Mouse (Mus musculus) right cerebral cortex, adult 2 months (tissue): ENCODE measurements at regions not wholly inside any gene's neighbourhood (a gene's known extent, or its start where the extent isn't known, plus 50 kb on each side); places are given as distances from the start of the nearest gene placed in this dataset.

Source experiments
- DNase-seq, 2 experiments: peaks; one replicate each; pipeline ENCODE4 v3.0.0; 2021 to 2022; ENCODE audit warnings: low spot score in 2 of 2

GRCm38 (mm10) chr14:87864388-87865215, 448.2 kb downstream of the Tdrd3 start:
- DNase-seq = no peak

GRCm38 (mm10) chr14:87865216-87866202, 449.1 kb downstream of the Tdrd3 start:
- DNase-seq = no peak

- DNase-seq = peak; percentile 2 to 5
Measured at GRCm38 (mm10) chr14:87901784-87902183, 485.3 kb downstream of the Tdrd3 start.

GRCm38 (mm10) chr14:87902416-87902815, 486.0 kb downstream of the Tdrd3 start:
- DNase-seq = no peak
